Mouse (Mus musculus) CD4-positive naive resting alpha-beta T cell, adult 57 days (primary cell): ENCODE results near the gene Sval1. TPM values are rescaled to one million over a fixed set of nuclear protein-coding genes. Genes with fewer than 3 reads are reported as not detected.

ENCODE experiments used
- total RNA-seq: library from RNA; stranded (reverse); gene quantifications from one replicate; pipeline ENCODE4 v1.2.4, GENCODE M21; 2023

Sval1 gene
- total RNA-seq, result not detected

DNA sequence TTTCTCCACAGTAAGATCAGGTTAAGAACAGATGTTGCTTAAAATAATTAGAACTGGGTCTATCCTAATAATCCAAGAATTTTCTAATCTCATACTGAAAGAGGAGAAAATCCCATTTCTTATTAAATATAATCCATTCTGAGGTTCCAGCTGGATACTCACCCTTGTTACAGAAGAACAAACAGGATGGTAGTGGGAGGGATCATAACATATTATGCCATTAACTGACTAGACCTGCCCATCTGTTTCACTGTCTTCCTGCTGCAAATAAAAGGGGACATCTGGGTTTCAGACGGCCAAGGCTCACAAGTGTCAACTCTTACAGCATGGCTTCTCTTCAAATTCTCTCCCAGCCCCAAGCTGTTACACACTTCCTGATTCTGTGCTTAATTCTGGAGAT, at the start of gene Sval1:
Sval1 (plus strand) TSS at position 301 of the 400 bp plus-strand sequence.

DNA sequence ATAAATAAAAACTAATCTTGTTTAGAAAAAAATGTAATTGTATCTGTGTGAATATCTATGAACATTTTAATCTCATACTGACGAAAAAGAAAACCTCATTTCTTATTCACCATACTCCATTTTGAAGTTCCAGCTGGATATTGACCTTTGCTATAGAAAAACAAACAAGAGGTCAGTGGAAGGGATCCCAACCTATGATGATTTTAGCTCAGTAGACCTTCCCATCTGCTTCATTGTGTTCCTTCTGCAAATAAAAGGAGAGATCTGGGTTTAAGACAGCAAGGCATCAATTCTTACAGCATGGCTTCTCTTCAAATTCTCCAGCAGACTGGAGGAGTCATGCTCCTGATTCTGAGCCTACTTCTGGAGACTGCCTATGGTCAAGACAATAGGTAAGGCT, 16.4 kb downstream of the Sval1 start, which contains the start of gene Sval3:
Sval3 (plus strand) TSS at position 301 of the 400 bp plus-strand sequence.

Other genes starting within 250 kb of the Sval1 start
- not detected for gene Kel, start 247.3 kb upstream of the Sval1 start, total RNA-seq
- gene Olfr459, start 176.5 kb upstream of the Sval1 start, total RNA-seq, result not detected
- gene Pip, start 104.1 kb upstream of the Sval1 start, total RNA-seq, result not detected
- not detected for gene Sval2, start 98.6 kb upstream of the Sval1 start, total RNA-seq
- not detected for gene Sval3, start 16.5 kb downstream of the Sval1 start, total RNA-seq
- not detected for gene Sva, start 86.8 kb downstream of the Sval1 start, total RNA-seq
- gene Tas2r139, start 189.3 kb downstream of the Sval1 start, total RNA-seq, result not detected